Mouse (Mus musculus) midbrain, embryonic 14.5 days (tissue): ENCODE data around the gene Rps29. TPM values are rescaled to one million over a fixed set of nuclear protein-coding genes. Genes with fewer than 3 reads are reported as not detected.
"Not testable (repeated sequence)": the region's sequence is repeated elsewhere in the genome, so short reads cannot be mapped to it uniquely, and the experiment has no call there.

Experiments used
- ATAC-seq: fragments of 200-750 bp; cut with Nextera tagmentation; 2 replicates; pipeline ENCODE4 v1.8.0; 2017; ENCODE audit warnings: moderate number of reproducible peaks, moderate library complexity; ENCODE audit not compliant: low FRiP score, low TSS enrichment
- DNase-seq: peaks from one replicate; pipeline ENCODE4 v3.0.0-alpha.2; 2015
- H3K27ac ChIP-seq: fragments of 300-500 bp; sonication (generic); replicated peaks from 2 replicates; pipeline ENCODE4 v1.5.1; 2014; ENCODE audit warnings: mild to moderate bottlenecking, low read depth, low read length, moderate library complexity
- H3K27me3 ChIP-seq: fragments of 300-500 bp; sonication (generic); 2 replicates; pipeline ENCODE4 v1.6.1; 2014; ENCODE audit warnings: low read length, control low read depth, mixed read lengths; ENCODE audit not compliant: control insufficient read depth, insufficient read depth
- H3K36me3 ChIP-seq: fragments of 300-500 bp; sonication (generic); 2 replicates; pipeline ENCODE4 v1.6.1; 2014; ENCODE audit warnings: low read length, control low read depth; ENCODE audit not compliant: control insufficient read depth, insufficient read depth
- H3K4me1 ChIP-seq: fragments of 300-500 bp; sonication (generic); 2 replicates; pipeline ENCODE4 v1.6.1; 2014; ENCODE audit warnings: mild to moderate bottlenecking, antibody characterized with exemption, low read length, control low read depth; ENCODE audit not compliant: control insufficient read depth, insufficient read depth
- H3K4me2 ChIP-seq: fragments of 300-500 bp; sonication (generic); 2 replicates; pipeline ENCODE4 v1.6.1; 2014; ENCODE audit warnings: mild to moderate bottlenecking, low read length, moderate library complexity
- H3K4me3 ChIP-seq: fragments of 300-500 bp; sonication (generic); replicated peaks from 2 replicates; pipeline ENCODE4 v1.5.1; 2014; ENCODE audit warnings: low read depth, low read length
- H3K9ac ChIP-seq: fragments of 300-500 bp; sonication (generic); replicated peaks from 2 replicates; pipeline ENCODE4 v1.6.1; 2014; ENCODE audit warnings: mild to moderate bottlenecking, low read length, moderate library complexity
- H3K9me3 ChIP-seq: fragments of 300-500 bp; sonication (generic); 2 replicates; pipeline ENCODE4 v1.6.1; 2016; ENCODE audit warnings: low read length, control low read depth, mixed read lengths; ENCODE audit not compliant: control insufficient read depth
- WGBS: fragments of 180-500 bp; shearing (Covaris S2); extraction: QIAGEN DNeasy Blood & Tissue Kit; methylation state at CpG from one replicate; pipeline ENCODE4 v1.1.7; 2014; 5-methylcytosine and 5-hydroxymethylcytosine counted together
- polyA plus RNA-seq: library from polyadenylated mRNA; unstranded; fragments of >200 nt; fragmentation: Nextera tagmentation; extraction: Ambion mirVana; gene quantifications from 2 replicates; pipeline ENCODE4 v1.2.1, GENCODE M21; 2014

Gene Rps29
- 1,138 and 1,407 TPM in 2 replicates for polyA plus RNA-seq

DNA sequence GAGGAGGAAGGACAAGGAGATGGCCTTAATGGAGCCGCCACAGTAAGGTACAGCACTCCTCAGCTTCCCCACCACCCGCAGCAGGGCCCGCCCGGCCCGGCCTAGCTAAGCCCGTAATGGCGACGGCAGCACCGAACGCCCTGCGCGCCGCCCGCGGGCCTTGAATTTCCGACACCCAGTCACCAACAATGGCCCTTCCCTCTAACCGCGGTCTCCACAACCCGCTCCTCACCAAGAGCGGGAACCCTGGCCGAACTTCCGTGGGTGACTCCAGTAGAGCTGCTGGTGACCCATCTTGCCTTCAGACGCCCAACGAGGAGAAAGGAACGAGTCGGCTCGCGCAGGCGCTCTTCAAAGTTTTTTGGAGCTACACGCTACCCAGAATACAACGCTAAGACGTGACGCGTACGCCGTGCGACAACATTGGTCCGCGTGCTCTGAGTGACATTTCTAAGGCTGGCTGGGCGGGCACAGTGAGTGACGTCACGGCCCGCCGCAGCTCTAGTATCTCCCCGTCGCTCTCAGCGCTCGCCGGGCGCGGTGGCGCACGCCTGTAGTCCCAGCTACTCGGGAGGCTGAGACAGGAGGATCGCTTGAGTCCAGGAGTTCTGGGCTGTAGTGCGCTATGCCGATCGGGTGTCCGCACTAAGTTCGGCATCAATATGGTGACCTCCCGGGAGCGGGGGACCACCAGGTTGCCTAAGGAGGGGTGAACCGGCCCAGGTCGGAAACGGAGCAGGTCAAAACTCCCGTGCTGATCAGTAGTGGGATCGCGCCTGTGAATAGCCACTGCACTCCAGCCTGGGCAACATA, at the start of gene Rps29:
Rps29 (minus strand) TSS at position 422 of the 813 bp plus-strand sequence.
- ATAC-seq (peak; percentile 99), DNase-seq (peak; percentile 100)
- under 1% methylated on average over 57 of the region's 68 CpGs for WGBS
- peaks cover 15% of the 10 kb centered on the region for H3K36me3 ChIP-seq
- H3K27me3 ChIP-seq, H3K4me1 ChIP-seq, H3K9me3 ChIP-seq: not testable (repeated sequence)
- peak within 1 kb of the TSS; percentile 61 for H3K4me3 ChIP-seq
- peak within 1 kb of the TSS; percentile 63 for H3K4me2 ChIP-seq
- H3K9ac ChIP-seq = peak within 1 kb of the TSS; percentile 87
- H3K27ac ChIP-seq = peak within 1 kb of the TSS; percentile 92

DNA sequence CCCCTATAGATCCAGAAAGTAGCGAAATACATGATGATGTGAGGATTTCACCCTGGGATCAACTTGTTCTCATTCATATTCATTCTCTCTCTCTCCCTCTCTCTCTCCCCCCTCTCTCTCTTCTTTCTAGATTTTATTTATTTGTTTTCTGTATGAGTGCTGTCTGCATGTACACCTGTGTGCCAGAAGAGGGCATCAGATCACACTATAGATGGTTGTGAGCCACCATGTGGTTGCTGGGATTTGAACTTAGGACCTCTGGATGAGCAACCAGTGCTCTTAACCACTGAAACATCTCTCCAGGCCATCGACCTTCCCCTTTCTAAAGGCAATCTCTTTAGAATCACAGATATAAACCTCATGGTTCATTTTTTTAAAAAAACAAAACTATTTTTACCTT, 49.5 kb upstream of the Rps29 start:
- 91% methylated on average over 2 of the region's 2 CpGs for WGBS

DNA sequence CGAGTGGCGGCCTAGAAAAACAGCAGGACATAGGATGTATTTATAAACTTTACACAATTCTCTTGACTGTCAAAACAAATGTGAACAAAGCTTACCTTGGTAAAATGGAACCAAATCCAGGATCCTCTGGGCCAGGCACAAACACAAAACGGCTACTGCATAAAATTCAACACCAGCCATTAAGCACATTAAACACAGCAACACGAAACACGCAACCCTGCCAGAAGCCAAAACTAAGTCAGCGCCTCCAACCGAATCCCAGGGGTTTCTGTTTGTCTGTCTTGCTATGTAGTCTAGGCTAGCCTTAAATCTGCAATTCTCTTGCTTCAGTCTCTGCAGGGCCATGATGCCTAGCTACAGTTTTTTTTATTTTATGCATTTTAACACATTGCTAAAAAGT, 48.9 kb upstream of the Rps29 start:
- no peak for DNase-seq
- Histone ChIP-seq H3K4me3 (no peak overlapping the region), H3K9me3 (no peaks in the 10 kb centered on the region), H3K27me3 (no peaks in the 10 kb centered on the region), H3K9ac (no peak overlapping the region), H3K4me2 (no peak overlapping the region), H3K36me3 (no peaks in the 10 kb centered on the region), H3K27ac (no peak overlapping the region), H3K4me1 (0 out of 2 replicates have a peak, but pooled peaks cover 2% of the 10 kb centered on the region)
- 91% methylated on average over 7 of the region's 7 CpGs for WGBS
- no peak for ATAC-seq

More for the DNA sequence above, 49.5 kb upstream of the Rps29 start:
- Histone ChIP-seq H3K4me2 (no peak overlapping the region), H3K36me3 (no peaks in the 10 kb centered on the region), H3K27me3 (no peaks in the 10 kb centered on the region), H3K9ac (no peak overlapping the region), H3K4me1 (0 out of 2 replicates have a peak, but pooled peaks cover 2% of the 10 kb centered on the region), H3K9me3 (no peaks in the 10 kb centered on the region), H3K4me3 (no peak overlapping the region), H3K27ac (no peak overlapping the region)
- ATAC-seq (no peak), DNase-seq (no peak)

DNA sequence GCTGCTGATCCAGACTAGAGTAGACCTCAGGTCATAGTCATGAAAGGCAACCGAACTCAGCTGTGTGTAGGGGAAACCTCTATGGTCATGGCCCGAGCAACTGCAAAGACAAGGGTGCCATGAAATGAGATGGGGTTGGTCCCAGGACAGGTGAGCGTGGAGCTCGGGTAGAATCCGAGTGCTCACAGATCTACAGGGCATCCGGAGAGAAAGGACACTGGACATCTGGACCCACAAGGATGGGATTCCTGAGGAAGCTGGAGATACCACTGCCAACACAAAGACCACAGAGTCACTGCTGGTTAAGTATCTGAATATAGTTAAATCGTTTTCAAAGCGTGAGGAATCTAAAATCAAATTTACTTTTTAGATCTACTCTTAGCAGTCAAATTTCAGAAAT, 48.4 kb upstream of the Rps29 start:
- 94% methylated on average over 8 of the region's 8 CpGs for WGBS
- Histone ChIP-seq H3K36me3 (0 out of 2 replicates have a peak, but pooled peaks cover under 1% of the 10 kb centered on the region), H3K27me3 (no peaks in the 10 kb centered on the region), H3K9ac (no peak overlapping the region), H3K4me3 (no peak overlapping the region), H3K27ac (no peak overlapping the region), H3K9me3 (no peaks in the 10 kb centered on the region), H3K4me2 (no peak overlapping the region), H3K4me1 (0 out of 2 replicates have a peak, but pooled peaks cover 2% of the 10 kb centered on the region)
- DNase-seq = no peak
- ATAC-seq = no peak

DNA sequence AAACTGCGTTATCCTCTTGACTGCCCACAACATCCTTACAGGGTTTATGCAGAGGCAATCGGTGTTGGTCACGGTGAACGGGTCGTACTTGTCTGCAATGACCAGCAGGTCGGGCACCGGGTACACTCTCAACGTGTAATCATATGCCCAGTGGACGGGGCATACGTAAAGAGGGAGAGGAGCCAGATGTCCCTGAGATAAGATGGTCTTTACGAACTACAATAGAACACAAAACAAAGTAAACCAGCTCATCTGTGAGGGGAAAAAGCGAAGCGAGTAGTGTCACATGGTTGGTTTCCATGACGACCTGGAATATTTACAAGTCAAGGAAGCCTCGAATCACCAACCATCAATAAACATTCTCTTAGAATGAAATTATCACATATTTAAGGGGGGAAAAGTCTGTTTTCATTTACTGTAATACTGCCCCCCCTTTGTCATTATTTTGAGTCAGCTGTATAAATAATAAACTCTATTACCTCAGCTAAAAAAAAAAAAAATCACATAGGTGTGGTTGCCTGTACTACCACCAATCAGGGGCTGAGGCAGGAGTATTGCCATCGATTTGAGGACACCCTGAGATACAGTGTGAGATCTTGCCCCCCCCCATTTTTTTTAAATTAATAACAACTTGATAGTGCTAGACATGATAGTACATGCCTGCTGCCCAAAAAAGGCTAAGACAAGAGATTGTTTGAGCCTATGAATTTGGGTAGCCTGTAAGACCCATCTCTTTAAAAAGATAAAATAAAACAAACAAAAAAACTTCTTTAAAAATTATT, 45.3 kb upstream of the Rps29 start, which contains the start of gene Gm49384:
Gm49384 (minus strand) TSS at position 216 of the 782 bp plus-strand sequence.
- Histone ChIP-seq H3K9me3 (no peaks in the 10 kb centered on the region), H3K4me3 (no peak within 1 kb of the TSS), H3K36me3 (peaks cover 7% of the 10 kb centered on the region), H3K9ac (no peak within 1 kb of the TSS), H3K4me1 (peaks cover 2% of the 10 kb centered on the region; the same call in 1 of the 2 replicates), H3K4me2 (peak within 1 kb of the TSS; percentile 24; the same call in 1 of the 2 replicates), H3K27ac (no peak within 1 kb of the TSS), H3K27me3 (no peaks in the 10 kb centered on the region)
- ATAC-seq (no peak), DNase-seq (peak; percentile 79)
- 67% methylated on average over 16 of the region's 16 CpGs for WGBS

DNA sequence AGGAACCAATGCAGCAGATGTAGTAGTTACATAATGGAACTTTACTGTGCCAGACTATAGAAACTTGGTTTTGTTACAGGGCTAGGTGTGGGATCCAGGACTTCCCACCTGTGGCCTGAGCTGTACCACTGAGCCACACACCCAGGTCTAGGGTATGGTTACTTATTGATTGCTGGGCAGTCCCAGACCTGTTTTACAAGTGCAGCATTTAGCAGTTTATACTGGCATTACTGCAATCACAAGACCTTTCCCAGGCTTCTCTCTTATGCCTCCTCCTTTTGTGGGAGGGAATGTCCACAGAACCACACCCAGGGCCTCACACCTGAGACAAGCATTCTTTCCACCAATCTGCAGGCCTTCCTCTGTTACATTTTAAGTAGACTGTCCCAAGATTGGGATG, 40.0 kb upstream of the Rps29 start:
- H3K27ac ChIP-seq = no peak overlapping the region
- H3K4me3 ChIP-seq = no peak overlapping the region
- peaks cover 23% of the 10 kb centered on the region for H3K4me1 ChIP-seq
- H3K27me3 ChIP-seq = no peaks in the 10 kb centered on the region
- DNase-seq = no peak
- peaks cover 7% of the 10 kb centered on the region for H3K36me3 ChIP-seq
- ATAC-seq = no peak
- H3K9ac ChIP-seq = no peak overlapping the region; the same call in 1 of the 2 replicates
- peak overlapping the region; percentile 95 for H3K4me2 ChIP-seq
- H3K9me3 ChIP-seq = no peaks in the 10 kb centered on the region

DNA sequence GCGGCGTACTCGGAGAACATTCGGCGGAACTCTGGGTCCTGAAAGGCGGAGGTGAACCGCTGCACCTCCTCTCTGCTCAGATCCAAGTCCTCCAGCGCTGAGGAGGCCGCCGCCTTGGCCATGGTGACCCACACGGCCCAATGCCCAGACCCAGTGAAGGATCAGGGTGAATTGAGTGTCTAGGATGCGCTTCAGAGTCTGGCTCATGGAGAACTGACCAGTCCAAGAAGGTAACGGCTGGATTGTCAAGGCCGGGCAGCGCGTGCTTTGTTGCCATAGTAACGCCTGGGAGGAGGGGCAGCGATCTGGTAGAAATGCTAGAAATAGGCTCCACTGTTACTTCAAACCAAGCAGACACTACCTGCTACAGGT, 39.2 kb upstream of the Rps29 start, which contains the start of gene Dnaaf2:
Dnaaf2 (minus strand) TSS at position 266 of the 372 bp plus-strand sequence.
- ATAC-seq = peak; percentile 28
- H3K4me1 ChIP-seq = peaks cover 21% of the 10 kb centered on the region

DNA sequence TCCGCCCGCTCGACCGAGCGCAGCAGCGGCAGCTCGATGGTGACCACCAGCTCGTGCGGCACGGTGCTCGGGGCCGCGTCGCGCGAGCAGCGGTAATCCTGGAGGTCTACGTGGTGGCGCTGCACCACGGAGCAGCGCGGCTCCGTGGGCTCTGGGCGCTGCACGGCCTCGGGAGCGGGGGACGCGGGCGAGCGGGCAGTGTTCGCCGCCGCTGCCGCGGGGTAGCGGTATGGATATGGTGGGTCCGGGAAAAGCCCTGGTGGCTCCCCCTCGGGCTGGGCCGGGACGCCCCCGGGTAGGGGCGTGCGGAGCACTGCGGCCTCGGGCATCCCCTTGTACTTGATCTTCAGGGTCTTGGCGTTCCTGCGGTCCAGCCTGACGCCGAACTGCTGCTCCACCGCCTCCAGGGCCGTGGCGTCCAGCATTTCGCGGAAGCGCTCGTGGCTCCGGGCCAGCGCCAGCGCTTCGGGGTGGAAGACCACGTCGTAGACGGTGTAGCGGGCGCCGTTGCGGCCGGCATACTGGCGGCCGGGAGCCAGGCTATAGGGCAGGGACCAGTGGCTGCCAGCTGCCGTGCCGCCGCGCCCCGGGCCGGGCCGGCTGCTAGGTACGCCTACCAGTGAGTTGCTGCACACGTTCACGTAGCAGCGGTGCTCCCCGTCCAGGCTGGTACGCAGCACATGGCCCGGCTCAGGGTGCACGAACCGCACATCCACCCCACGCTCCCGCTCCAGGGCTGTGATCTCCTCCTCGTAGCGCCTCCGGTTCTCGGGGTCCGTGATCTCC, 38.6 kb upstream of the Rps29 start:
- peak overlapping the region; percentile 95 for H3K4me2 ChIP-seq
- H3K9ac ChIP-seq = peak overlapping the region; percentile 82
- under 1% methylated on average over 94 of the region's 94 CpGs for WGBS
- no peaks in the 10 kb centered on the region for H3K9me3 ChIP-seq
- H3K4me3 ChIP-seq = peak overlapping the region; percentile 95
- peak; percentile 75 for ATAC-seq
- peaks cover 21% of the 10 kb centered on the region for H3K4me1 ChIP-seq
- H3K36me3 ChIP-seq = peaks cover 7% of the 10 kb centered on the region
- no peaks in the 10 kb centered on the region for H3K27me3 ChIP-seq
- peak; percentile 62 for DNase-seq
- peak overlapping the region; percentile 93 for H3K27ac ChIP-seq

More for the DNA sequence above, 39.2 kb upstream of the Rps29 start, which contains the start of gene Dnaaf2:
- WGBS = under 1% methylated on average over 18 of the region's 18 CpGs
- Histone ChIP-seq H3K27ac (peak within 1 kb of the TSS; percentile 93), H3K9me3 (no peaks in the 10 kb centered on the region), H3K4me3 (peak within 1 kb of the TSS; percentile 95), H3K27me3 (no peaks in the 10 kb centered on the region), H3K4me2 (peak within 1 kb of the TSS; percentile 95), H3K36me3 (peaks cover 7% of the 10 kb centered on the region), H3K9ac (peak within 1 kb of the TSS; percentile 82)
- peak; percentile 82 for DNase-seq
